Mouse (Mus musculus) mouse embryonic stem cell (cell line): ENCODE measurements at regions not wholly inside any gene's neighbourhood (a gene's known extent, or its start where the extent isn't known, plus 50 kb on each side); places are given as distances from the start of the nearest gene placed in this dataset.
"Not testable (repeated sequence)": the region's sequence is repeated elsewhere in the genome, so short reads cannot be mapped to it uniquely, and the experiment has no call there.

Source experiments
- in situ Hi-C, 2 experiments: fragments of 300-500 bp; cut with MboI; formaldehyde crosslinking; loops; 1 replicate in 1 of 2; 3 replicates in 1 of 2; pipeline ENCODE4 v1.14.3; 2019 to 2020; ENCODE audit warnings: low sequenced_read_pairs in 2 of 2, low pct_unique_long_range_greater_than_20kb in 1 of 2, mixed read lengths in 1 of 2; ENCODE audit not compliant: unreplicated experiment in 1 of 2

GRCm38 (mm10) chr7:138758386-138758785 lies 87.5 kb upstream of the Ppp2r2d start:
- in situ Hi-C loops: no loop called here

GRCm38 (mm10) chr7:138748442-138748841 lies 97.4 kb upstream of the Ppp2r2d start:
- in situ Hi-C loops: no loop called here

- in situ Hi-C loops: no loop called here
Observed at GRCm38 (mm10) chr7:138746616-138747015, 99.3 kb upstream of the Ppp2r2d start.

DNA sequence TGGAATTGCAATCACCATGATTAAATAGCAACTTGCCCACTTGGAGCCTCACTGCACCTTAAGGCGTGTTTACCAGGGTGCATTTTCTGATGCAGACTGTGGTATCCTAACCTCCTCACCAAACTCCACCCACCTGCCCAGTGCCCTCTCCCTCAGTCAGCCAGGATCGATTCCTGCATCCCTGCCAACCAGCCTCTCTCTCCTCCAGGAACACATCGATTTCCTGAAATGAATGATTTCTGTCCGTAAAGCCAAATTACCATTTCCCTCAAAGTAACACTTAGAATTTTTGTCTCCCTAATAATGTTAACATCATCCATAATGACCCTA lies 103.4 kb upstream of the Ppp2r2d start:
- in situ Hi-C loops: no loop called here

DNA sequence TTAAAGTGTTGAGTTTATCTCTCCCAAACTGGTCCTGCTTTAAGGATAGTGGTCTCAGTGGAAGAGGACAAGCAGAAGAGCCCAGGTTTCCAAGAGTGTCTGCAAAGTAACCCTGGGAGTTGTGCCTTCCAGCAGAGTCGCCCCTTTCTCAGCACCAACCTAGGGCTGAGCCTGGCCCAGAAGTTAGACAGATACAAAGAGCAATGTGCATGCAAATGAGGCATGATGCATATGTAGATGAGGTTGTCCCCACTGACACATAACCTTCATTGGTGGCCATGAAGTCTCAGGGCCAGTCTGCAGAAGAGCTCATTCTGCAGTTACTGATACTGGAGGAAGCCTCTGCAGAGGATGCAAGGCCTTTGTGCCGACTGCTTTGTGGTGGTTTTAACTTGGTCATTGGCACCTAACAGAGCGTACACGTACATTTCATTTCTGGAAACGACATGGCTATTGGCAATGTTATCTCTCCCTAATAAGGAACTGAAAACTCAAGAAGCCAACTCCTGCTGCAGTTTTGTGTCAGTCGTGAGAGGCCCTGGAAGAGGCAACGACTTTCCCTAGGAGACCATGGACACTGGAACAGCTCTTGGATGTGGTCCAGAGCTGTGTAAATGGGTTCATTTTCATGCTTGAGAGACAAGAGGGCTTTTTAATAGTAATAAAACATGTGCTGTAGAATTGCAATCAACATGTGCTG lies 103.9 kb upstream of the Ppp2r2d start:
- in situ Hi-C loops: no loop called here

GRCm38 (mm10) chr7:138734254-138734653 lies 111.6 kb upstream of the Ppp2r2d start:
- in situ Hi-C loops: loop anchor here in 1 of 2 experiments (10.0 kb wide), 1 partner anchor 101 kb away; no protein-coding TSS in a partner anchor

GRCm38 (mm10) chr7:138724829-138725228 lies 121.0 kb upstream of the Ppp2r2d start:
- in situ Hi-C loops: no loop called here

DNA sequence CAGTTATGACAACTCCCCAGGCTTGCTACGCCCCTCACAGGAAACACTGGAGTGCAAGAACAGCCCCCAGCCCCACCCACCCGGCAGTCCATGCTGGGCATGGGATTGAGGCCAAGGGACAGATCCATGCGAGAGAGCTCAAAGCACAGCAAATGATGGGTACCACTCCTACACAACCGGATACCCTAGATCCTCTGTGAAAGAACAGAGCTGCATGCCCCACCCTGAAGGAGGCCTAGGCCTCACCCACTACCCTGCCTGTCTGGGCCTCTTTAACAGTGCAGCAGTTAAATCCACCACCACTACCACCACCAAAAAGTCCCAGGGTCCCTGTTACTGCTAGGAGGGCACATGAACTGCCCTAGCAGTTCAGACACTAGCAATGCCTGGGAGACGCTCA lies 126.3 kb upstream of the Ppp2r2d start:
- in situ Hi-C loops: no loop called here

DNA sequence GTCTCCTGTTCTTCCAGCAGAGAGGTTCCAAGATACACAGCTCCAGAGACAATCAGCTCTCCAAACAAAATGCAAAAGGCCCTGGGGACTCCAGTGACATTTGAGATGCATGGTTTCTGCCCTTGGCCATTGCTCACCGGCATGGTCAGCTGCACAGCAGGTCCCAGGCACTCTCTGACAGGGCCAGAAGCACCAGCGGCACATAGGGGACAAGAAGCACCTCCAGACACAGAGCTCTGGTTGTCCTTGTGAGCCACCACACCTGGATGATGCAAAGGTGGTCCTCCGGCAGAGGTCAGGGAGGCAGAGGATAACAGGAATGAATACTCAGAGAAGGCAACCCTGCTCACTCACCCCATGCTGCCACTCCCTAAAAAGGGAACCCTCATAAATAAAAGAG lies 126.8 kb upstream of the Ppp2r2d start:
- in situ Hi-C loops: no loop called here

- in situ Hi-C loops: no loop called here
Observed at GRCm38 (mm10) chr7:138714731-138715130, 131.1 kb upstream of the Ppp2r2d start.

DNA sequence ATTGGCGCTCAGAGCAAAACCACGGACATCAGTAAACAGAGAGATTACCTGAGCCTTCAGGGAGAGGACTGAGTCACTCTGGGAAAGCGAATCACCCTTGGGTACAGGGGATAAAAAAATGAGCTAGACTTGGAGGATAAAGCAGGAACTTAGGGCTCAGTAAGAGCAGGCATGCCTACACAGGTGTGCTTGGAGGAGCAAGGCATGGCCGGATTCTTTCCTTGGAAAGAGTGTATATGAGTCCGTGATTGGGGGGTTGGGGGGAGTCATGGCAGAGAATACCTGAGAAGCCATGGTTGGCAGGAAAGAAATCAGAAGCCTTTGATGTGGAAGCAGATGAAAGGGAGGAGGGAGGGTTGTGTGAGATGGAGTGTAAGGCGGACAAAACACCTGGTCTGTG lies 137.5 kb upstream of the Ppp2r2d start:
- in situ Hi-C loops: no loop called here

GRCm38 (mm10) chr7:138699599-138699998 lies 146.3 kb upstream of the Ppp2r2d start:
- in situ Hi-C loops: not testable (repeated sequence)

DNA sequence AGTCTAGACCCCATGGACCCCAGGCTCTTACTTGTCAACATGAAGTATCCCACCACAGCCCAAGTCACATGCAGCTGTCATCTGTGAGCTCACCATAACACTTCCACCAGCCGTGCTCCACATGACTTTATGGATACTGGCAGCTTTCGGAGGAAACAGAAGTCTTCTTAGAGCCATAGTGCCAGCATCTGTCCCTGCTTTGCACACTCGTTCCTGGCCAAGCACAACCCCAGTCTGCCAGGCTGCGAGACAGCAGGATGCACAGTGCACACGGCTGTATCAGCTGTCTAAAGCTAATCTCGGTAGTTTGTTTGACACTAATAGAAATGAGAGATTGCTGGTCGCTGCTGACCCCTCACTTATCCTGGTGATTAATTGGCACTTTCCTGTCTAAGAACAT lies 163.7 kb upstream of the Ppp2r2d start:
- in situ Hi-C loops: no loop called here

DNA sequence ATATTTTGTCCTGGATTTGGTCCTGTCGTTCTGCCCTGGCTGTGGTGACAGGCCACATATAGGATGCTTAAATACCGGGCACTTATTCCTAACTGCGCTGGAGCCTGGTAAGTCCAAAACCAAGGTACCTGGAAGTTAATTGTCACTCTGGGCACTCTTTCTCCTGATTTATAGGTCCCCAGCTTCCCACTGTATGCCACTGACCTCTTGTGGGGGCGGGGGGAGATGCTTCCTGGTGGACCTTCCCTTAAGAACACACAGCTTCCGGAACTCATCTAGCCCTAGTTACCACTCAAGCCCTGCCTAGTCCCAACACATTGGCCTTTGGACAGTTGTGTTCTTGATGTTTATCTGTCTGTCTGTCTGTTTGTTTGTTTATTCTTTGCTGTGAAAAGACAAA lies 165.3 kb upstream of the Ppp2r2d start:
- in situ Hi-C loops: no loop called here

- in situ Hi-C loops: no loop called here
Observed at GRCm38 (mm10) chr7:138679575-138679974, 166.3 kb upstream of the Ppp2r2d start.

DNA sequence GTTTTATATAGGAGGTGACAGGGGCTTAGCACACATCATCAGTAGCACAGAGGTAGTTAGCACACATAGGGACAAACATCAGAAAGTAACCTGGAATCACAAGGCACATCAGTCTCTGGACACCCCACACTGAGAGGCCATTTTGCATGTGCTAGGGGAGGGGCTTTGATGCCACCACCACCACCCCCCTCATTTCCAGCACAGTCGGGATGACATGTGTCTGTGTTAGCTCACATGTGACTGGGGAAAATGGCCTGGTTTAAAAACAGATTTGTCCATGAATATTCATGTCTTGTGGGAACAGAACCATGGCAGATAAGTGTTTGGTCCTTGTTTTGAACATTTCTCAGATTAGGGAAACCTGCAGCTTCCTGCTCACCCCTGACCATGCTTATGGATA lies 172.9 kb upstream of the Ppp2r2d start:
- in situ Hi-C loops: no loop called here

DNA sequence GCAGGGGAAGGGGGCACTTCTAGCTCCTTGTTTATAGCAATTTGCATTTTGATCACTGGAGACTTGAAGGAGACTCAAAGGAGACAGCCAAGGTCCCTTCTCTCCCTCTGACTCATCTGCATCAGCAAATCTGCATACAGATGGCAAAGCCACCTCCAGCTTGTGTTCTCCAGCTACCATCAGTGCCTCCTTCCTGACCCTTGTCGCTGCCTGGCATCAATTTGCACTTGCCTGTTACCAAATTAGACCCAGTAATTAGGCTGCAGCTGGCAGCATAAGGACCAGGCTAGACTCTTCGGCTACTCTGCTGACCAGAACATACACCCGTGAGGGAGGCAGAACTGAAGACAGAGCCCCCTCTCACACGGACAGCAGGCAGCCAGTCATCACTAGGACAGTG lies 177.5 kb upstream of the Ppp2r2d start:
- in situ Hi-C loops: no loop called here

DNA sequence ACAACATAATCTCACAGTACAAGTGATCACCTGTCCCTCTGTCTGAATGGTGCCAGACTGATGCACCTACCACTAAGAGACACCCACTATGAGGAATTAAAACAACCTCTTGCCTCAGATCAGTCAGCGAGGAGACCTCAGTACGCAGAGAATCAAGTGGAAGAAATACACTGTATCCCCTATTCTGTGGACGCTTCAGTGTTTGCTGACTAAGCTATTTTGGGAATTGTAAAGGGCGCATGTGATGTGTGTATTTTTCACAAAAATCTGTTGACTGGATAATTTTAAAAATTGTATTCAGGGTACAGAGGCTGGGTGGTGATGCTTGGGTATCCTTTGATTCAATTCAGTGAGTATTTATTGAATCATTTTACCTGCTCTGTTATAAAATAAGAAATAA lies 185.8 kb upstream of the Ppp2r2d start:
- in situ Hi-C loops: no loop called here

- in situ Hi-C loops: no loop called here
Observed at GRCm38 (mm10) chr7:138657521-138657920, 188.4 kb upstream of the Ppp2r2d start.

DNA sequence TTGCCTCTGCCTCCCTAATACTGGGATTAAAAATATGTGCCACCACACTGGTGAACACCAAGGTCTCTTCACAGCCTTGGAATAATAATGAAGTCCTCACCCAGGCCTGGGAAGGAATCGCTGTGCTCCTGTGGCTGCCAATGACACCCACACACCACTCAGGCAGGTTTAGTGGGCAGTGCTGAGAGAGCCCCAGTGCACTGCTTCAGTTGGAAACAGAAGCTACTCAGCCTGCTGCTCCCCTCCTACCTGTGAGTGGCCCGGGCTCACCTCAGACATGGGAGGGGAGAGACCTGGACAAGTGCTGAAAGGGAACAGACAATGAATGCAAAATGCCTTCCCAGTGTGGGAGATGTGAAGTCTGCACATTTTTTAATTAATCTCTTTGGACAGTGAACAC lies 188.8 kb upstream of the Ppp2r2d start:
- in situ Hi-C loops: no loop called here

- in situ Hi-C loops: no loop called here
Observed at GRCm38 (mm10) chr7:138655940-138656339, 189.9 kb upstream of the Ppp2r2d start.
